Mouse (Mus musculus) midbrain, postnatal 0 days (tissue): ENCODE results near the gene Zbtb16. TPM values are rescaled to one million over a fixed set of nuclear protein-coding genes. Genes with fewer than 3 reads are reported as not detected.

ENCODE experiments used
- ATAC-seq: fragments of 200-750 bp; cut with Nextera tagmentation; 2 replicates; pipeline ENCODE4 v1.8.0; 2017; ENCODE audit warnings: moderate number of reproducible peaks, mild to moderate bottlenecking, moderate TSS enrichment, moderate library complexity; ENCODE audit not compliant: low FRiP score
- DNase-seq: peaks from one replicate; pipeline ENCODE4 v3.0.0-alpha.2; 2015; ENCODE audit warnings: low spot score
- H3K27ac ChIP-seq: fragments of 300-500 bp; sonication (generic); 2 replicates; pipeline ENCODE4 v1.5.1; 2014; ENCODE audit warnings: low read depth, mild to moderate bottlenecking, low read length, mixed read lengths
- H3K27me3 ChIP-seq: fragments of 300-500 bp; sonication (generic); 2 replicates; pipeline ENCODE4 v1.6.1; 2014; ENCODE audit warnings: low read length, control low read depth, mixed read lengths; ENCODE audit not compliant: insufficient read depth
- H3K36me3 ChIP-seq: fragments of 300-500 bp; sonication (generic); 2 replicates; pipeline ENCODE4 v1.6.1; 2014; ENCODE audit warnings: low read length, control low read depth, mixed read lengths; ENCODE audit not compliant: insufficient read depth
- H3K4me1 ChIP-seq: fragments of 300-500 bp; sonication (generic); 2 replicates; pipeline ENCODE4 v1.6.1; 2014; ENCODE audit warnings: mild to moderate bottlenecking, control low read depth, antibody characterized with exemption, low read length, mixed read lengths; ENCODE audit not compliant: insufficient read depth
- H3K4me2 ChIP-seq: fragments of 300-500 bp; sonication (generic); 2 replicates; pipeline ENCODE4 v1.6.1; 2014; ENCODE audit warnings: low read depth, mild to moderate bottlenecking, low read length, mixed read lengths; ENCODE audit not compliant: poor library complexity, severe bottlenecking
- H3K4me3 ChIP-seq: fragments of 300-500 bp; sonication (generic); 2 replicates; pipeline ENCODE4 v1.5.1; 2014; ENCODE audit warnings: low read depth, mild to moderate bottlenecking, low read length, moderate library complexity
- H3K9ac ChIP-seq: fragments of 300-500 bp; sonication (generic); replicated peaks from 2 replicates; pipeline ENCODE4 v1.6.1; 2014; ENCODE audit warnings: mild to moderate bottlenecking, low read length, moderate library complexity, mixed read lengths; ENCODE audit not compliant: poor library complexity, severe bottlenecking
- H3K9me3 ChIP-seq: fragments of 300-500 bp; sonication (generic); 2 replicates; pipeline ENCODE4 v1.6.1; 2016; ENCODE audit warnings: low read length, control low read depth
- CTCF ChIP-seq: IDR thresholded peaks from 2 replicates; pipeline ENCODE4 v1.5.1; 2016; ENCODE audit warnings: antibody characterized with exemption, mild to moderate bottlenecking
- WGBS: fragments of 180-500 bp; shearing (Covaris S2); extraction: QIAGEN DNeasy Blood & Tissue Kit; methylation state at CpG from one replicate; pipeline ENCODE4 v1.1.7; 2014; 5-methylcytosine and 5-hydroxymethylcytosine counted together
- polyA plus RNA-seq: library from polyadenylated mRNA; unstranded; fragments of >200 nt; fragmentation: Nextera tagmentation; extraction: Ambion mirVana; gene quantifications from 2 replicates; pipeline ENCODE4 v1.2.1, GENCODE M21; 2015
- total RNA-seq: library from RNA; depleted of rRNA; stranded (reverse); fragments of >200 nt; gene quantifications from 2 replicates; pipeline ENCODE4 v1.2.3, GENCODE M21; 2014

Gene Zbtb16
- total and polyA plus RNA-seq, 2 experiments from 2014 or later, result 6.1 to 8.3 TPM

DNA sequence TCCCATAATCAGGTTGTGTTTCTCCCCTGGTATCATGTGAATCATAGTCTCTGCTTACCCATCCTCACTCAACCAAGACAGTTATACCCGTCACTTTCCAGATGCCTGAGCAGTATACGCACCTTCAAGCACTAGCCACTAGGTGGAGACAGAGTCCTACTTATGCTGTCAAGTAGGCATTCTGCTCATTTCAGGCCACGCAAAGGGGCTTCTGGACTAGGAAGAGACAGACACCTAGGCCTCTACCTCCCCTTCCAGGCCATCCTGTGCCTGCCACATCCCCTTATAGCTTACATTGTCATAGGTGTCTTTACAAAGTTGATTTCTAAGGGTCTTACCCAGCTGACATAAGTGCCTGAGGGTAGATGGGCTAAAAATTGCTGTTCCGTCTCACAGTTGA, 189.8 kb downstream of the Zbtb16 start:
- Histone ChIP-seq H3K9me3 (no peaks in the 10 kb centered on the region), H3K4me3 (no peak overlapping the region), H3K36me3 (no peaks in the 10 kb centered on the region), H3K4me1 (no peaks in the 10 kb centered on the region), H3K4me2 (no peak overlapping the region), H3K27ac (no peak overlapping the region), H3K27me3 (no peaks in the 10 kb centered on the region), H3K9ac (no peak overlapping the region)
- WGBS, result 16% methylated on average over 4 of the region's 4 CpGs
- DNase-seq (peak; percentile 93), ATAC-seq (peak; percentile 68; the same call in 1 of the 2 replicates)
- peak; percentile 100 for TF ChIP-seq CTCF

DNA sequence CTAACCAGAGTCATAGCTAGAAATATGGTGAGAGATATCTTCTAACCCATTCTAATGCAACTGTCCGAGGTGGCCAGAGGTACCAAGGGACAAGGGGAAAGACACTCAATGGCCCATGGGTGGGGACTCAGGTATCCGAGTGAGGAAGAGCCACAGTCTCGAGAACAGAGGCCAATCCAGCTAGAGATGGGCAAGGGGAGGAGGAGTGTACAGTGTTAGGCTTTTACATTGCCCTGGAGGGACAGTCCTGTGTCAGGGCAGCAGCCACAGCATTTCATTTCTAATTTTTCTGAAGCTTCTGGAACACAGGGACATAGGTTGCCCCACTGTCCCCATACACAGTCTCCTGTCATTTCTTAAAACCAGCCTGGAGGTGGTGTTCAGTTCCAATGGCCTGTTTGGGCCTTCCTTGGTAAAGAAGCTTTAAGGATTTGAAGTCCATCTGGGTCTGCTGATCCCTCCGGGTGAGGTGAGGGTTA, 190.3 kb downstream of the Zbtb16 start:
- no peak for DNase-seq
- ATAC-seq, result no peak

DNA sequence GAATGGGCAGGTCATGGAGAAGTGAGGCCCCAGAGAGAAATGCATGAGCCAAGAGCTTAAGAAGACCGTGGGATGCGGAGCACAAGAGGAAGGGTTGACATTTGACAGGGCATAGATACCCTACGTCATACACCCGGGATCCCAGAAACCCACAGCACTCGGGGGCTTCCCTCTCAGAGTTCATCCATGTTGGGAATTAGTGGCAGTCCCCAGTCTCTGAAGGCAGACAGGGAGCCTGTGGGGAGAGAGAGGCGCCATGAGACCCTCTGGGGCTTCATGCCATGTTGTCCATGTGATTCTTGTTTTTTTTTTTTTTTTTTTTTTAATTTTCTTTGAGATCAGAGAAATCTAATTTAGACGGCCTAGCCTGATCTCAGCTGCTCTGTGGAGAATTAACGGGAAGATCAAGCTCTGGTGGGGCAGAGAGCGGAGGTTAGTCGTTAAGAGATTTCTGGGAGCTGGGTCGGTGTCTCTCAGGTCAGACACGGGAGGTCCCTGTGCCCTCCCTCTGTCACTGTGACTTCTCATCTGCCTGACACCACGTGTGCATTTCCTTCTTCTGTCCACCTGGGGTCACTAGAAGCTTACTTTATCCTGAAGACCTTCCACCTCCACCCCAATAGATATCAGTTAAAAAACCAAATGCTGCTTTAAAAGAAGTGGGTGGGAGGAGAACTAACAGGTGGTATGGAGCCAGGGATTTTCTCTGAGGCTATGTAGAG, 190.9 kb downstream of the Zbtb16 start:
- TF ChIP-seq CTCF, result peak; percentile 88
- Histone ChIP-seq H3K27ac (no peak overlapping the region), H3K4me2 (no peak overlapping the region), H3K4me1 (no peaks in the 10 kb centered on the region), H3K36me3 (no peaks in the 10 kb centered on the region), H3K27me3 (no peaks in the 10 kb centered on the region), H3K9ac (no peak overlapping the region), H3K4me3 (no peak overlapping the region), H3K9me3 (no peaks in the 10 kb centered on the region)
- DNase-seq (peak; percentile 71), ATAC-seq (no peak)
- WGBS, result 49% methylated on average over 13 of the region's 13 CpGs

More for the DNA sequence above, 190.3 kb downstream of the Zbtb16 start:
- 59% methylated on average over 4 of the region's 4 CpGs for WGBS
- Histone ChIP-seq H3K4me1 (no peaks in the 10 kb centered on the region), H3K4me3 (no peak overlapping the region), H3K27ac (no peak overlapping the region), H3K36me3 (no peaks in the 10 kb centered on the region), H3K4me2 (no peak overlapping the region), H3K9ac (no peak overlapping the region), H3K27me3 (no peaks in the 10 kb centered on the region), H3K9me3 (no peaks in the 10 kb centered on the region)
- no peak for TF ChIP-seq CTCF

- H3K36me3 ChIP-seq, result no peaks in the 10 kb centered on the region
- ATAC-seq (no peak), DNase-seq (no peak)
- no peaks in the 10 kb centered on the region for H3K27me3 ChIP-seq
- no peak overlapping the region for H3K4me3 ChIP-seq
- no peak overlapping the region for H3K27ac ChIP-seq
- H3K9me3 ChIP-seq, result no peaks in the 10 kb centered on the region
- H3K4me1 ChIP-seq, result no peaks in the 10 kb centered on the region
- no peak overlapping the region for H3K9ac ChIP-seq
- TF ChIP-seq CTCF, result peak; percentile 38
- no peak overlapping the region for H3K4me2 ChIP-seq
- WGBS, result 89% methylated on average over 3 of the region's 3 CpGs
Observed at GRCm38 (mm10) chr9:48644376-48644775, 191.6 kb downstream of the Zbtb16 start.

GRCm38 (mm10) chr9:48641636-48642035, 194.4 kb downstream of the Zbtb16 start:
- no peak overlapping the region for H3K27ac ChIP-seq
- H3K4me3 ChIP-seq, result no peak overlapping the region
- DNase-seq, result no peak
- no peak for TF ChIP-seq CTCF
- H3K9ac ChIP-seq, result no peak overlapping the region
- H3K4me1 ChIP-seq, result no peaks in the 10 kb centered on the region
- no peaks in the 10 kb centered on the region for H3K9me3 ChIP-seq
- no peaks in the 10 kb centered on the region for H3K36me3 ChIP-seq
- no peaks in the 10 kb centered on the region for H3K27me3 ChIP-seq
- 94% methylated on average over 8 of the region's 8 CpGs for WGBS
- no peak overlapping the region for H3K4me2 ChIP-seq
- no peak for ATAC-seq

DNA sequence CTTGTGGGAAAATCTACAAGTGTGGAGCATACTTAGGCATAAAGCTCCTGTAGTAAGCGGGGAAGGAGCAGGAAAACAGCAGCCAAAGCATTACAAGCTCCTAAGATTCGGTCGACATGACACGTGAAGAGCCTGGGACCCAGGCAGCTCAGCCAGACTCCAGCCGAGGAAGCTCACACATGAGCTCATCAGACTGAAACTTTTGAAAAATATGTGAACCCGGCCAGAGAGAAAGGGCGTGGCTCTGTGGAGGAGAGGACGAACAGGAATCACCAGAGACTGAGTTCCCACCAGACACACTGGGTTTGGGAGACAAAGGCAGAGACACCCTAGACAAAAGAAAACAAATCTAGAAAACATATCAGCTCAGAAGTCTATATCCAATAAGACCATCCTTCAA, 195.1 kb downstream of the Zbtb16 start:
- no peaks in the 10 kb centered on the region for H3K27me3 ChIP-seq
- TF ChIP-seq CTCF, result no peak
- H3K9me3 ChIP-seq, result no peaks in the 10 kb centered on the region
- no peak overlapping the region for H3K27ac ChIP-seq
- WGBS, result 91% methylated on average over 8 of the region's 8 CpGs
- no peaks in the 10 kb centered on the region for H3K4me1 ChIP-seq
- no peaks in the 10 kb centered on the region for H3K36me3 ChIP-seq
- no peak overlapping the region for H3K4me3 ChIP-seq
- H3K4me2 ChIP-seq, result no peak overlapping the region
- H3K9ac ChIP-seq, result no peak overlapping the region
- no peak for DNase-seq
- no peak for ATAC-seq
